Mouse (Mus musculus): ENCODE measurements around the gene Cxcl14.

The Cxcl14 gene

DNA sequence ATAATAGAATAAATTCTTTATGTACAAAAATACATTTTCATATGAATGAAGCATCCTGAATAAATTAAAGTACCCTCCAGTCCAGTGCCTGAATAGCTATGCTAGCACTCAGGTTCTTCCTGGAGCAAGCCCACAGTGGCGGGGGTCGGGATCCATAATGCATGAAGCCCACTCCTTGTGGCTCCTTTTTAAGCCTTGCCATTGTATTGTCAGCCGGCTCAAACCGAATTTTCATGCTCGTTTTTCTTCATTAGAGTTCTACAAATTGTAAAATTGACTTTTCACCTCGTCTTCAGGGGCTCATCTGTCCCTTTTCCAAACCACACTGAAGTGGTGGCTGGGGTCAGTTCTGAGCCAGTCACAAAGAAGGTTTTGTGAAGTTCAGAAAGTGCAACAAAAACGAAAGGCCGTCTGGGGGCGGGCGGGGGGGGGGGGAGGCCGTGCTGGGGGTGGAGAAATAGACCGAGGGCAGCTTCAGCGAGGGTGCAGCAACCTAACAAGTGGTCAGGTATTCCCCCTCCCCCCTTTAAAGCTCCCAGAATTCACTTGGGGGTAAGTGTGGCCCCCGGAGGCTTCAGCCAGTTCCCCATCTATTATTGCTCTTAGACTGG, 45.7 kb downstream of the Cxcl14 start:
- no peak for DNase-seq

DNA sequence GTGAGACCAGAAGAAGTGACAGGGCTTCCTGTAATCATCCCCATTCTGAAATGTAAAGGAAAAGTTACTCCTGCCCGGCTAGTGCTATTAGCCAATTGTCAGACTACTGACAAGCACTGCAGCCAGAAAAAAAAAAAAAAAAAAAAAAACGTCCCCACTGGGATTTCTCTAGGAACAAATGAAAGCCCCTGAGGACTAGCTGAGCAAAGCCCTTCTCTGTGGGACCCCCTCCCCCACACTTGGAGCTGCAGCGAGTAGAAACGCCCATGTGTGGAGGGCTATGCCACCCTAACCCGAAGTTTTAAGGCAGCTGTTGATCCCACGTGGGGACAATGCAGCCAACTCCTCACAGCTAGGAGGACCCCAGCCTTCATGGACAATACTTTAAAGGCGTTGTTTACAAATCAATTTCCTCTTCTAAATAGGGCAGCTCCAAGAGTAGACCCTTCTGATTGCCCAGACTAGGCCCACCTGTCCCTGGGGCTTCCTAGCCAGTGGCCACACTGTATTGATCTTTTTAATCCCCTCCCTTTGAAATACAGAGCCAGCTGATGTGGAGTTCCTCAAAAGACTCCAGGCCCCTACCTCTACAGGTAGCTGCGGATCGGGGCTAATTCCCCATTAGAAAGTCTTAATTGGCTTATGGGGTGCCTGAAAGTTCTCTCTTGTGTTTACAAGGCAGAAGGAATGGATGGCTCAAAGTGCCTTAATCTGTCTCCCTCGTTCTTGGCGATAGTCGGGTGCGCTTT, 46.6 kb downstream of the Cxcl14 start:
- no peak for DNase-seq

DNA sequence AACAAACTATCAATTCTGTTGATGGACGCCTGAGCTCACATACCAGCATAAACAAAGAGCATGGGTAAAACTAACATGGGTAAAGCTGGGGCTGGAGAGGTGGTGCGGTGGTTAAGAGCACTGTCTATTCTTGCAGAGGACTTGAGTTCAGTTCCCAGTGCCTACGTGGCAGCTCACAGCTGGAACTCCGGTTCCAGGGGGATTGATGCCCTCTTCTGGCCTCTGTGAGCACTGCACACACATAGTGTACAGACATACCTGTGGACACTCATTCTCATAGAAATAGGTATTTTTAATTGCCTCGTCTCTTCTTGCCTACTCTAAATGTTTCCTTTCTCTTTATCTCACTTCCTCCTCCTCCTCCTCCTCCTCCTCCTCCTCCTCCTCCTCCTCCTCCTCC, 53.2 kb downstream of the Cxcl14 start:
- DNase-seq: no peak

DNA sequence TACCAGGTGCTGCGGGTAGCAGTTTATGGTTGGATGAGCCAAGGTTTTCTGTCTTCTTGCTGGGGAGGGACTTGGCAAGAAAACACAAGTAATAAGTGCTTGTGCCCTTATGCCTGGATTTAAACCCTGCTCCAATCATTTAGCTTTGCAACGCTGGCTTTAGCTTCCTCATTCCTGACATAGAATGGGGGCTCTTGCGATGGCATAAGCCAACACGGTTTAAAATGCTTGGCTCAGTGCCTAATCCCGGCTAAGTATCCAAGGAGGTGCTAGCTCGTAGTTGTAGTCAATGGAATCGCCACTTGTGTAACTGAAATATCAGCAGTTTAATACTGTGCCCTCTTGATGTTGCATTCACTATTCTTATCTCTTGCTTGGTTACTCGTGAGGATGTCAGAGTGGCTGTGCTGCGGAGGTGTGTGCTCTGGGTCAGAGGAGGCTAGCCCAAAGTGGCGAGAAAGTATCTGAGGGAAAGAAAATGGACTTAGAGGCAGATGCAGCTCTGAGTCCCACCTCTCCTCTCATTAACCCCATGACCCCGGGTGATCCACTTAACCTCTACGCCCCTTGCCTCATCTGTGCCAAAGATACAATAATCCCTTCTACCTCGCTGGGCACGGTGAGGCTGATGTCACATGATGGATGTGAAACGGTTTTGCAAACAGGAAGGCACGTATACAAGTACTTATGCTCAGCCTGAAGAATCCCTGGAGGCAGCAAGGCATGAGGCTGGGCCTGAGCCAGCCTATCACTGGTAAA, 56.2 kb downstream of the Cxcl14 start:
- DNase-seq: no peak

Data from thymus, adult 18-20 months (tissue).